Mouse (Mus musculus) C2C12 (cell line): ENCODE data around the gene Iqsec2.

Experiments used
- CEBPB ChIP-seq: IDR thresholded peaks from one replicate; pipeline ENCODE4 v1.6.1; 2011; ENCODE audit warnings: low read depth, mild to moderate bottlenecking, control low read depth, moderate library complexity
- CTCF ChIP-seq: IDR thresholded peaks from one replicate; pipeline ENCODE4 v1.5.1; 2011; ENCODE audit not compliant: control insufficient read depth, insufficient read depth, insufficient read length
- MAX ChIP-seq: IDR thresholded peaks from one replicate; pipeline ENCODE4 v1.6.1; 2011; ENCODE audit warnings: mild to moderate bottlenecking, control low read depth
- MYOG ChIP-seq: IDR thresholded peaks from one replicate; pipeline ENCODE4 v1.6.1; 2011; ENCODE audit not compliant: control insufficient read depth, insufficient read length; ENCODE audit errors: extremely low read depth
- USF1 ChIP-seq: IDR thresholded peaks from one replicate; pipeline ENCODE4 v1.6.1; 2011; ENCODE audit warnings: low read depth, mild to moderate bottlenecking, control low read depth, moderate library complexity

GRCm38 (mm10) chrX:152175284-152175683, 31.2 kb downstream of the Iqsec2 start:
- peak; percentile 21 for TF ChIP-seq CTCF
- no peak for TF ChIP-seq USF1
- TF ChIP-seq MYOG = no peak
- TF ChIP-seq CEBPB = no peak
- no peak for TF ChIP-seq MAX
